Mouse (Mus musculus): ENCODE data around the gene Casp8. TPM values are rescaled to one million over a fixed set of nuclear protein-coding genes. Genes with fewer than 3 reads are reported as not detected.
"Not testable (repeated sequence)": the region's sequence is repeated elsewhere in the genome, so short reads cannot be mapped to it uniquely, and the experiment has no call there.

Casp8 gene
- total RNA-seq (2021) = 1 to 10 TPM; 8.0 to 8.2 TPM

DNA sequence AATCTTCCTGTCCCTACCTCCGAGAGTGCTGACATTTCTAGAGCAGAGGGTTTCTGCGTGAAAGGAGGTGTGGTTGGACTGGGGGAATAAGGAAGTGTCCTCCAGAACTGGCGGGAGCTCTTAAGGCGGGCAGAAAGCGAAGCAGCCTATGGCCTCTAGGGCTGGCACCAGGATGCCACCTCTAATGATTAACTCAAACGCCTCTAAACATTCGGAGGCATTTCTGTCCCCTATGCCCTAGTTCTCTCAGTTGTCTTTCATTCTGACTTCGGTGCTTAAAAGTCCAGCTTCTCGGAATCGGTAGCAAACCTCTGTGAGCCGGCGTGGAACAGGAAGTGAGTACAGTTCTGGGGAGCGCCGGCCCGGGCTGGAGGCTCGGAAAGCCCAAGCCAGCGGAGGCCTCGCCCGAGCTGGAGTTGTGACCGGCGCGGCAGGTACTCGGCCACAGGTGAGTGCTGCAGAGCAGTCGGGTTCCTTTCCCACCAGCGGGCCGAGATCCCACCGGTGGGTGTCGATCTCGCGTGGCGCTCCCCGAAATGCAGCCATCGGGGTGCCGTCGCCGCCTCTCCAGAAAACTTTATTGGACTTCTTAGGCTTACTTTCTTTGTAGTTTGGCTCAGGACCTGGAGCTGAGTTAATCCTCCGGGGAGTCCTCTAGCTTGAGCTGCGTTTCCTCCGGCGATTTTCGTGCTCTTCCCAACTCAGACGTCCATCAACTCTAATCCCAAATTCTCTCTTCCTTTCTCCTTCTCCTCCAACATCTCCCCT is at the start of gene Casp8:
Gene Casp8 (plus strand): TSS at position 84 of the 768 bp plus-strand sequence.
- intact Hi-C loops (cut with DNase I) = no loop called here

GRCm38 (mm10) chr1:58746880-58747279 is 48.3 kb upstream of the Casp8 start:
- DNase-seq (ENCODE audit: low spot score) = no peak
- intact Hi-C loops (cut with DNase I) = loop anchor here (5.0 kb wide), 1 partner anchor 115 kb away; no protein-coding TSS in a partner anchor

More for the DNA sequence above, at the start of gene Casp8:
- DNase-seq (ENCODE audit: low spot score) = peak; percentile 13

DNA sequence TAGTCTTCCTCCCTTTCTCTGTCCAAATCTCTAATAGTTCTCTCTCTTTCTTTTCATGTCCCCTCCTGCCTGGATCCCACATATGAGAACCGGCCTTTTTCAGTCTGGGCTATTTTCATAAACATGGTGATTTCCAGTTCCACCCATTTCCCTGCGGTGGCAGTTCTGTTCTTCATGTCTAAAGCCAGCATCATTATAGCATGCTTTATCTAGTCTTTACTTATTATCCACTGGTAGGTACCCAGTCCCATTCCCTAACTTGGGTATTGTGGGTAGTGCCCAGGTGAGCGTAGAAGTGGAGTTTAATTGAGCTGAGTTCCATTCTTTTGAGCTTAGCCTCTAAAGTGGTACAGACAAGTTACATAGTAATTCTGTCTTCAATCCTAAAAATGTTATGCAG is 35.7 kb upstream of the Casp8 start:
- intact Hi-C loops (cut with DNase I) = no loop called here

GRCm38 (mm10) chr1:58760581-58760980 is 34.6 kb upstream of the Casp8 start:
- intact Hi-C loops (cut with DNase I) = no loop called here
- DNase-seq (ENCODE audit: low spot score) = no peak

More for the DNA sequence above, 35.7 kb upstream of the Casp8 start:
- DNase-seq (ENCODE audit: low spot score) = no peak

DNA sequence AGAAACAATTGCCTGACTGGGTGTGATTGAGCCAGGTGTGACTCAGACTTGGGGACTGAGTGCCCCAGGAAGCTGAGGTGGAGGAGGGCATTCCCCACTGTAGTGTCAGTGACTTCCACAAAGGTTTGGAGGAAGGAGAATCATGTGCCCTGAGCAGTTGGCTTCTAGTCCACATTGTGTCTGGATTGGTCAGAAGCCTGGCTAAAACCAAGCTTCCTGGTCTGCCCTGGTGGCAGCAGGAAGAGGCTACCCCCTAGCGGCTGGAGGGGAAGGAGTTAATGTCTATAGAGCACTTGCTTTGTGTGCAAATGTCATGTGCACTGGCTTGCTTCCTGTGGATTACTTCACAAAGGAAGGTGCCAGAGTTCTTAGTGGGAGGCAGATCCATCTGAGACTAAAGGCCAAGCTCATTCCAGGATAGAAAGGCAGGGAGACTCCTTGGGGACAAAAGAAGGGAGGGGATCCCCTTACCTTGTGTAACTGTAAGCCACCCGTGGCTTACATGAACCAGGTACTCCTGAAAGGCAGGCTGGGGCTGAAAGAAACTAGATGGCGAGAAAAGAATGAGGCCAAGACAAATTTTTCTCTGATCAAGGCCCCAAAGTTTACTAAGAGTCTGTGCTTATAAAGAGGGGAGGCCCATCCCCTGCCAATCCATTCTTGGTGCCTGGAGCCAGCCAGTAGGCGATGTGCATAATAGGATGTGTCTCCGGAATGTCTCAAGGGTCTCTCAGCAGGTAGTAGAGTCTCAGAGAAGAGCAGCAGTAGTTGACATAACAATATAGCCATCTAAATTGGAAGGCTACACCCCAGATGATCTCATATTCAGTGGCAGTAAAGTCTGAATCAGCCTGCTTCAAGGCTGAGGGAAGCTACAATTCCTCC is 33.5 kb upstream of the Casp8 start:
- DNase-seq (ENCODE audit: low spot score); intact Hi-C loops (cut with DNase I): not testable (repeated sequence)

DNA sequence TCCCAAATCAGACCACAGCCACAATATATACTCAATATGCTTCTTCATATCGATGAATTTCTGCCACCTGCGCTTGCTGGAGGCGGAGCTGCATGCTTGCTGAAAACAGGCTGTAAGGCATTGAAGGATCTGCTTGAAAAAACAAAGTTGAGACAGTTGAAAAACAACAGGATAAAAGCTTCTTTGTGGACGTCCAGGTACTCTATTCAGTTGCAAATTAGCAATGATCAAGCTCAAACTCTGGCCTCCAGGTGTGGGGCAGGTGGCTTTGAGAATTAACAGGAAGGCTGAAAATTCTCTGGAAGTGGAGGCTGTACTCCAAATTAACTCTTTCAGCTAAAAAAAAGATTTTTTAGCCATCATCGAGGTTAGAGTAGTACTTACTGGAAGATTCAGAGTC is 32.6 kb upstream of the Casp8 start:
- intact Hi-C loops (cut with DNase I) = no loop called here
- no peak for DNase-seq (ENCODE audit: low spot score)

GRCm38 (mm10) chr1:58766446-58766845 is 28.7 kb upstream of the Casp8 start:
- DNase-seq (ENCODE audit: low spot score); intact Hi-C loops (cut with DNase I): not testable (repeated sequence)

DNA sequence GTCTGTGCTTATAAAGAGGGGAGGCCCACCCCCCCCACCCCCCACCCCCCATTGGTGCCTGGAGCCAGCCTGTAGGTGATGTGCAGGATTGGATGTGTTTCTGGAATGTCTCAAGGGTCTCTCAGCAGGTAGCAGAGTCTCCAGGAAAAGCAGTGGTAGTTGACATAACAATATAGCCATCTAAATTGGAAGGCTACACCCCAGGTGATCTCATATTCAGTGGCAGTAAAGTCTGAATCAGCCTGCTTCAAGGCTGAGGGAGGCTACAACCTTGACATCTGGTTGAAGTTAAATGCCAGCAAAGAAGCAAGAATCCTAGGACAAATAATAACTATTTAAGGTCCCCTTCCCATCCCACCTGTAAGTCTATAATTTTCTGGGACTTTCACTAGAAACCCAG is 26.0 kb upstream of the Casp8 start:
- intact Hi-C loops (cut with DNase I) = loop anchor here (2.0 kb wide), 1 partner anchor 374 kb away; no protein-coding TSS in a partner anchor
- no peak for DNase-seq (ENCODE audit: low spot score)

DNA sequence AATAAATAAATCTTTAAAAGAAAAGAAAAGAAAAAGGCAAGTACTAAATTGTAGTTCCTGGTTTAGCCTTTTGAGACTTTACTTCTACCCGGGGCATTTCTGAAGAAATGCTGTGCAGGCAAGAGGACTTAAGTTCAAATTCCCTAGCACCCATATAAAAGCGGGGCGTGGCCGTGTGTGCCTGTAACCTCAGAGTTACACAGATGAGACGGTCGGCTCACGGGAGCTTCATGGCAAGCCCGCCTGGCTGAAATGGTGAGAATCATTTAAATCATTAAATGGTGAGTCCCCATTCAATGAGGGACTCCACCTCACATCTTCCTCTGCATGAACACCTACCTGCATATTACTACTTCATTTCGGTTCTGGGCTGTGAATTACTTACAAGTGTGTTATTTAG is 25.5 kb upstream of the Casp8 start:
- intact Hi-C loops (cut with DNase I) = loop anchor here (1.0 to 2.0 kb wide), 5 partner anchors 33 to 469 kb away; no protein-coding TSS in a partner anchor
- DNase-seq (ENCODE audit: low spot score) = no peak

GRCm38 (mm10) chr1:58770111-58770720 is 25.0 kb upstream of the Casp8 start:
- intact Hi-C loops (cut with DNase I) = loop anchor here (1.0 to 2.0 kb wide), 4 partner anchors 33 to 469 kb away; no protein-coding TSS in a partner anchor
- DNase-seq (ENCODE audit: low spot score) = no peak

- DNase-seq (ENCODE audit: low spot score) = no peak
- intact Hi-C loops (cut with DNase I) = no loop called here
Observed at GRCm38 (mm10) chr1:58772084-58772483, 23.1 kb upstream of the Casp8 start.

- intact Hi-C loops (cut with DNase I) = no loop called here
- DNase-seq (ENCODE audit: low spot score) = no peak
Observed at GRCm38 (mm10) chr1:58773280-58773679, 21.9 kb upstream of the Casp8 start.

DNA sequence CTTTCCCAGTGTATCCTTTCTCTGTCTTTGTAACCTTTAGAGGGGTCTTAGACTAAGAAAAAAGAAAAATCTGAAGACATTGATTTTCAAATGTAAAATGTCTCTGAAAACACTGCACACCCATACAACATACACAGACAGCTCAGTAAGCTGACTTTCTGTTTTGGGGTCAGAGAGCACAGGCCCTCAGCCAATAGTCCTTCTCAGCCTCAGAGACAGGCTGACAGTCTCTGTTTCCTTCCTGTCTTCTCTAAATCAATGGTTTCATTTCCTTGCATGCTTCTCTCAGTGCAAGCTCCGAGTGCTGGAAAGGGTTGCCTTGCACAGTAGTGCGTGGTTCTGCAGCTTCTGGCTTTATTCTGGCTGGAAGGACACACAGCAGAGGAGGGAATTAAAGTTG is 21.3 kb upstream of the Casp8 start:
- intact Hi-C loops (cut with DNase I) = no loop called here
- no peak for DNase-seq (ENCODE audit: low spot score)

- DNase-seq (ENCODE audit: low spot score) = no peak
- intact Hi-C loops (cut with DNase I) = no loop called here
Observed at GRCm38 (mm10) chr1:58775361-58775760, 19.8 kb upstream of the Casp8 start.

- no peak for DNase-seq (ENCODE audit: low spot score)
- intact Hi-C loops (cut with DNase I) = no loop called here
Observed at GRCm38 (mm10) chr1:58777583-58777982, 17.6 kb upstream of the Casp8 start.

DNA sequence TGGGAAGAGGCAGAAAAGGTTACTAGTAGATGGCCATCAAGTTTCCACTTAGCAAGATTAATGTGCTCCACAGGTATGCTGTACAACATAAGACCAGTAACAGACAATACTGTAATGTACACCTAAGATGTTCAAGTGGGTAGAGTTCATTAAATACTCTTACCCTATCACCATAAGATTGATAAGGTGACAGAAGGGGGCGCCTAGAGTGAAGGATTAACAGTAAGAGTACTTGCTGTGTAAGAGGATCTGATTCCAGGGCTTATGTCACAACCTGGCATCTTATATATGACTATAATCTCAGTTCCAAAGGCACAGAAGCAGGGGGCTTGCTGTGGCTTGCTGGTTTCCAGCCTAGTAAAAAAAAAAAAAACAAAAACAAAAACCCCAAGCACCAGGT is 16.9 kb upstream of the Casp8 start:
- DNase-seq (ENCODE audit: low spot score) = no peak
- intact Hi-C loops (cut with DNase I) = no loop called here

- DNase-seq (ENCODE audit: low spot score) = no peak
- intact Hi-C loops (cut with DNase I) = no loop called here
Observed at GRCm38 (mm10) chr1:58786276-58786675, 8.9 kb upstream of the Casp8 start.

- intact Hi-C loops (cut with DNase I) = no loop called here
- DNase-seq (ENCODE audit: low spot score) = no peak
Observed at GRCm38 (mm10) chr1:58788410-58788809, 6.8 kb upstream of the Casp8 start.

- intact Hi-C loops (cut with DNase I) = no loop called here
- no peak for DNase-seq (ENCODE audit: low spot score)
Observed at GRCm38 (mm10) chr1:58794705-58795104, 469 bp upstream of the Casp8 start.

DNA sequence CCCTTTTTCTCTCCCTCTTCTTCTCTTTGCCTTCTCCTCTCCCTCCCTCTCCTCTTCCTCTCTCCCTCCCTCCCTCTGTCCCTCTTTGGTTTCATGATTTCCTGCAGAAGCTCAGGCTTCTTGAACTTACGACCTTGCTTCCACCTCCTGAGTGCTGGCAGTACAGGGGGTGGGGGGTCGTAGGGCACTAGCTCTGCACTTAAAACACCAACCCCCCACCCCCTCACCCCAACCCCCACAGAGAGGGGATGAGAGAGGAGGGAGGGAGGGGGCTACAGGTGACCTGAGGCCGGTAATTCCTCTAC is 837 bp downstream of the Casp8 start:
- DNase-seq (ENCODE audit: low spot score) = no peak
- intact Hi-C loops (cut with DNase I) = no loop called here

DNA sequence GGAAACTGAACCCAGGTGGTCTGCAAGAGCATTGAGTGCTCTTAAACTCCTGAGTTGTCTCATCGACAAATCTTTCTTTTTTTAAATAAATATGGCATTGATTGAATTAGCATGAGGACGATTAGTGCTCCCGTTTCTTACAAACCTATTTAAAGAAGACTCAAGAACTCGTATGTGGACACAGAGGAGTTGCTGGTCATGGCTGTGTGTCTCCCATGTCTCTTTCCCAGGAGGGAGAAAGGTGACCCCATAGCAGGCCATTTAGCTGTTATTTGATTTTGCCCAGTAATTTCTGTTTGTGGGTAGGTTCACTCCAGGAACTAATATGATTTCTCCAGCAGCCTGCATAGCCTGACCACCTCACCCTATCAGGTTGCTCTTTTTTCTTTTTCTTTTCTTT is 1.7 kb downstream of the Casp8 start:
- DNase-seq (ENCODE audit: low spot score) = no peak
- intact Hi-C loops (cut with DNase I) = no loop called here
